Mouse (Mus musculus): Measurements from ENCODE around the gene Pola2. TPM values are rescaled to one million over a fixed set of nuclear protein-coding genes. Genes with fewer than 3 reads are reported as not detected.

Pola2 gene
- polyA plus RNA-seq, 1 experiment, result 6.5 TPM

Other genes starting within 250 kb of the Pola2 start
- 45.3 and 47.1 TPM in 2 replicates for gene Ehbp1l1, start 237.9 kb downstream of the Pola2 start, polyA plus RNA-seq (2012; ENCODE audit: insufficient read depth, insufficient read length, missing spikeins)
- gene Fam89b, start 234.5 kb downstream of the Pola2 start, polyA plus RNA-seq (2012; ENCODE audit: insufficient read depth, insufficient read length, missing spikeins), result 55.7 and 58.4 TPM in 2 replicates
- 59.4 and 101 TPM in 2 replicates for gene Ltbp3, start 223.3 kb downstream of the Pola2 start, polyA plus RNA-seq (2012; ENCODE audit: insufficient read depth, insufficient read length, missing spikeins)
- gene Scyl1, start 192.8 kb downstream of the Pola2 start, polyA plus RNA-seq (2012; ENCODE audit: insufficient read depth, insufficient read length, missing spikeins), result 49.2 and 54.3 TPM in 2 replicates
- 6.6 and 7.0 TPM in 2 replicates for gene Frmd8, start 88.9 kb downstream of the Pola2 start, polyA plus RNA-seq (2012; ENCODE audit: insufficient read depth, insufficient read length, missing spikeins)
- gene Slc25a45, start 86.4 kb downstream of the Pola2 start, polyA plus RNA-seq (2012; ENCODE audit: insufficient read depth, insufficient read length, missing spikeins), result 2.3 and 2.4 TPM in 2 replicates
- not detected in 2 replicates for gene Tigd3, start 70.1 kb downstream of the Pola2 start, polyA plus RNA-seq (2012; ENCODE audit: insufficient read depth, insufficient read length, missing spikeins)
- 22.6 and 36.6 TPM in 2 replicates for gene Dpf2, start 51.2 kb downstream of the Pola2 start, polyA plus RNA-seq (2012; ENCODE audit: insufficient read depth, insufficient read length, missing spikeins)
- gene Cdc42ep2, start 39.4 kb downstream of the Pola2 start, polyA plus RNA-seq (2012; ENCODE audit: insufficient read depth, insufficient read length, missing spikeins), result 4.0 and 5.4 TPM in 2 replicates
- not detected in 2 replicates for gene Slc22a20, start 21.9 kb upstream of the Pola2 start, polyA plus RNA-seq (2012; ENCODE audit: insufficient read depth, insufficient read length, missing spikeins)
- gene Capn1, start 51.7 kb upstream of the Pola2 start, polyA plus RNA-seq (2012; ENCODE audit: insufficient read depth, insufficient read length, missing spikeins), result 14.2 and 15.9 TPM in 2 replicates
- gene Syvn1, start 82.4 kb upstream of the Pola2 start, polyA plus RNA-seq (2012; ENCODE audit: insufficient read depth, insufficient read length, missing spikeins), result 14.8 and 17.4 TPM in 2 replicates
- 53.6 and 56.4 TPM in 2 replicates for gene Mrpl49, start 93.6 kb upstream of the Pola2 start, polyA plus RNA-seq (2012; ENCODE audit: insufficient read depth, insufficient read length, missing spikeins)
- 701 and 753 TPM in 2 replicates for gene Fau, start 93.6 kb upstream of the Pola2 start, polyA plus RNA-seq (2012; ENCODE audit: insufficient read depth, insufficient read length, missing spikeins)
- 9.8 and 11.3 TPM in 2 replicates for gene Znhit2, start 97.0 kb upstream of the Pola2 start, polyA plus RNA-seq (2012; ENCODE audit: insufficient read depth, insufficient read length, missing spikeins)
- 7.3 and 15.5 TPM in 2 replicates for gene Tm7sf2, start 104.2 kb upstream of the Pola2 start, polyA plus RNA-seq (2012; ENCODE audit: insufficient read depth, insufficient read length, missing spikeins)
- 25.0 and 25.8 TPM in 2 replicates for gene Vps51, start 113.0 kb upstream of the Pola2 start, polyA plus RNA-seq (2012; ENCODE audit: insufficient read depth, insufficient read length, missing spikeins)
- gene Tmem262, start 115.8 kb upstream of the Pola2 start, polyA plus RNA-seq (2012; ENCODE audit: insufficient read depth, insufficient read length, missing spikeins), result not detected in 2 replicates
- not detected in 2 replicates for gene Gm28374, start 118.1 kb upstream of the Pola2 start, polyA plus RNA-seq (2012; ENCODE audit: insufficient read depth, insufficient read length, missing spikeins)
- 14.0 and 20.5 TPM in 2 replicates for gene Zfpl1, start 120.8 kb upstream of the Pola2 start, polyA plus RNA-seq (2012; ENCODE audit: insufficient read depth, insufficient read length, missing spikeins)
- gene Cdca5, start 120.8 kb upstream of the Pola2 start, polyA plus RNA-seq (2012; ENCODE audit: insufficient read depth, insufficient read length, missing spikeins), result not detected in 2 replicates
- gene AC131692.1, start 130.2 kb upstream of the Pola2 start, polyA plus RNA-seq (2012; ENCODE audit: insufficient read depth, insufficient read length, missing spikeins), result not detected in 2 replicates
- gene Naaladl1, start 141.6 kb upstream of the Pola2 start, polyA plus RNA-seq (2012; ENCODE audit: insufficient read depth, insufficient read length, missing spikeins), result not detected in 2 replicates
- 5.7 and 6.8 TPM in 2 replicates for gene Sac3d1, start 154.4 kb upstream of the Pola2 start, polyA plus RNA-seq (2012; ENCODE audit: insufficient read depth, insufficient read length, missing spikeins)
- 13.3 and 13.6 TPM in 2 replicates for gene Snx15, start 164.1 kb upstream of the Pola2 start, polyA plus RNA-seq (2012; ENCODE audit: insufficient read depth, insufficient read length, missing spikeins)
- 1.2 TPM in 1 of 2 replicates, not detected in the other for gene Batf2, start 176.8 kb upstream of the Pola2 start, polyA plus RNA-seq (2012; ENCODE audit: insufficient read depth, insufficient read length, missing spikeins)
- 45.8 and 62.3 TPM in 2 replicates for gene Arl2, start 177.3 kb upstream of the Pola2 start, polyA plus RNA-seq (2012; ENCODE audit: insufficient read depth, insufficient read length, missing spikeins)
- not detected in 2 replicates for gene Majin, start 220.2 kb upstream of the Pola2 start, polyA plus RNA-seq (2012; ENCODE audit: insufficient read depth, insufficient read length, missing spikeins)